Mouse (Mus musculus): ENCODE results near the gene Elovl2.

- TF ChIP-seq GATA1 (IDR thresholded peaks at IDR 0.05; ENCODE audit: low read length), result no peak
- no peak for TF ChIP-seq TAL1 (IDR thresholded peaks at IDR 0.05; ENCODE audit: low read length)
These were observed 12.0 kb upstream of the Elovl2 start for GRCm38 (mm10) chr13:41232209-41232608.

Data from erythroblast, embryonic 14.5 days (primary cell).